Mouse (Mus musculus) G1E (cell line): ENCODE measurements around the gene Myt1l.

Experiments
- CTCF ChIP-seq: IDR thresholded peaks from 2 replicates; pipeline ENCODE4 v1.5.1; 2012; ENCODE audit warnings: low read depth, low read length, inconsistent platforms, mixed read lengths
- GATA1 ChIP-seq: IDR thresholded peaks from 2 replicates; pipeline ENCODE4 v1.6.1; 2012; ENCODE audit warnings: borderline replicate concordance, low read length, inconsistent platforms, mixed read lengths

DNA sequence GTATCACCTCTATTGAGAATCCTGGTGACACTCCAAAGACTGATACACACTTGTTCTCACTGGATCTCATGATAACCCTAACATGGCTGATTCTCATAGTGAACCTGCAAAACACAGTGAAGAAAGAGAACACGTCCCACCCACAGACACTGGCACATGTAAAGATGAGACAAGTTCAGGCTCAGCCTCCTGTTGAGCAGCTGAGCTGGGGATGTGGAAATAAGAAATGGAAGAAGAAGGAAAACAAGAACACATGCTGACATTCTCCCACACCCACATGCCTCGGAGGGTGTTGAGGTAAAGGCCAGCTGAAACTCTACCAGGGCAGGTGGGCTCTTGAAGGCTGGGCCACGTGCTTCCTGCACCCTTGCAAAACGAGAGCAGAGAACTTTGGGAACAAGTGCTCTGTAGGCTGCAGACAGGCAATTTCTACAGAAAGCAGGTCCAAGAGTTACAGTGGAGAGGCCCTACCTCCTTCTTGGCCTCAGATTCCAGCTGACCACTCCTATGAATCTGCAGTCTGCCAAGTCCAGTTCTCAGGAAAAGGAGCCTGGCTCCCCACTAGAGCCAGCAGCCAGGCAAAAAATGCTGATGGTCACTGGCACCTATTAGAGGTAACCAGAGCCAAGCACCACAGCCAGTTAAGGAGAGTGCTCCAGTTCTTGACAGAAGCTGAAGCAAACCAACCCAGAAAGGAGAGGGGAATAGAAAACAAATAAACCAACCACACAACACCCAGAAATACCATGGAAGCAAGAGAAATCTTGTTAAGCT lies 376.1 kb downstream of the Myt1l start:
- TF ChIP-seq CTCF (no peak), GATA1 (no peak)
